Mouse (Mus musculus) brain, embryonic 14.5 days (tissue): ENCODE data around the gene Zbtb9. TPM values are rescaled to one million over a fixed set of nuclear protein-coding genes. Genes with fewer than 3 reads are reported as not detected.

ENCODE experiments used
- DNase-seq: peaks from one replicate; pipeline ENCODE4 v3.0.0-alpha.2; 2011; ENCODE audit warnings: low read depth
- CTCF ChIP-seq: fragments of 200-500 bp; IDR thresholded peaks from 2 replicates; pipeline ENCODE4 v1.5.1; 2012; ENCODE audit warnings: inconsistent platforms, mild to moderate bottlenecking, moderate library complexity, borderline replicate concordance; ENCODE audit not compliant: insufficient read depth, insufficient read length; ENCODE audit errors: extremely low read depth
- POLR2A ChIP-seq: fragments of 200-500 bp; IDR thresholded peaks from 2 replicates; pipeline ENCODE4 v1.6.1; 2012; ENCODE audit warnings: mild to moderate bottlenecking, inconsistent platforms, borderline replicate concordance; ENCODE audit not compliant: poor library complexity, insufficient read depth, insufficient read length, severe bottlenecking; ENCODE audit errors: extremely low read depth
- polyA plus RNA-seq: library from polyadenylated mRNA; depleted of rRNA; stranded (reverse); fragments of >200 nt; gene quantifications from 2 replicates; pipeline ENCODE4 v1.2.3, GENCODE M21; 2012

The Zbtb9 gene
- polyA plus RNA-seq, 1 experiment, result 22.9 TPM

DNA sequence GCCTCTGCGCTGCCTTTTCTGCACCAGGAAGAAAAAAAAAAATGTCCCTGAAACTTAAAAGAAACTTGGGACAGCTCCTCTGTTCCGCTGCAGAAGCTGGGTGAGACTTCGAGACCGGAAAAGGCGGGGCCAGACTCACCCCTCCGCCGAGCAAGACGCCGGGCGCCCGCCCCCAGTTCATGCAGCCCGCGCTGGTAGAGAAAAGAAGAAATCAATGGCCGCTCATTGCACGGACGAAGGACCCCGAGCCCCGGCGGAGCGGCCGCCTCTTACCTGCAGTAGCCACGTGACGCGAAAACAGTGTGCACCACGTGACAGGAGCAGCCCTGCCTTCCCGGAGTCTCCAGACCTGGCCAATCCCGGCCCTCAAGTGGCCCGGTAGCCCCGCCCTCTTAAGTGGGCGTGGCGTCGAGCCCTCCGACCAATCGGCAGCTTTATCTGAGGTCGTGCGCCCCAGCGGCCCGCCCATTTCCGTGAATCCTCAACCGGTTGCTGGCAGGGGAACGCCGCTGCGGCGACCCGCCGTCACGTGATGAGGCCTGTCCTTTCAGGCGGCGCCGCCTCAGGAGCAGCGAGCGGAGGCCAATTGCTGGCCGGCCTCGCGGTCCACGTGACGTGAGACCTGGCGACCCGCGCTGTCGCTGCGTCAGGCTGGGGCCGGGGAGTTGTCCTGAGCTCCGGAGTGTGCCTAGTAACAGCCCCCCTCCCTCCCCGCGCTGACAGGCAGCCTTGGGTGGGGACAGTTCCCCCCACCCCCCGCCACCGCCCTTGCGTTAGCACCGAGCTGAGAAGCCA, 33.6 kb upstream of the Zbtb9 start, which contains the start of gene Cuta:
Cuta (minus strand) TSS at position 392 of the 795 bp plus-strand sequence.
- no peak for TF ChIP-seq CTCF
- TF ChIP-seq POLR2A, result peak; percentile 75
- peak; percentile 100 for DNase-seq

DNA sequence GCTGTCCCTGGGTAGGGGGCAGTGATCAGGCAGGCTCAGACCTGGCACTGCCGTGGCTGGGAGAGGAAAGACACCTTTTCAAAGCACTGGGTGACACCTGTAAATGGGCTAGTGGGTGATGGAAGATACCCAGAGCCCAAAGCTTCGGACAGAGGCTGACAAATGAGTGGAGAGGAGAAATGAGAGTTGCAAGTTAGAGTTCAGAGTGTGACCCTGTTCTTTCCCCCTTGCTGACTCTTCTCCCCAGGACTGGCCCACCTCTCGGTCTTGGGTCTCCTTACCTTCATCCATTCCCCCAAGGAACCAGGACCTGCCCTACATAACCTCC, 33.0 kb upstream of the Zbtb9 start:
- TF ChIP-seq CTCF, result no peak
- no peak for TF ChIP-seq POLR2A

DNA sequence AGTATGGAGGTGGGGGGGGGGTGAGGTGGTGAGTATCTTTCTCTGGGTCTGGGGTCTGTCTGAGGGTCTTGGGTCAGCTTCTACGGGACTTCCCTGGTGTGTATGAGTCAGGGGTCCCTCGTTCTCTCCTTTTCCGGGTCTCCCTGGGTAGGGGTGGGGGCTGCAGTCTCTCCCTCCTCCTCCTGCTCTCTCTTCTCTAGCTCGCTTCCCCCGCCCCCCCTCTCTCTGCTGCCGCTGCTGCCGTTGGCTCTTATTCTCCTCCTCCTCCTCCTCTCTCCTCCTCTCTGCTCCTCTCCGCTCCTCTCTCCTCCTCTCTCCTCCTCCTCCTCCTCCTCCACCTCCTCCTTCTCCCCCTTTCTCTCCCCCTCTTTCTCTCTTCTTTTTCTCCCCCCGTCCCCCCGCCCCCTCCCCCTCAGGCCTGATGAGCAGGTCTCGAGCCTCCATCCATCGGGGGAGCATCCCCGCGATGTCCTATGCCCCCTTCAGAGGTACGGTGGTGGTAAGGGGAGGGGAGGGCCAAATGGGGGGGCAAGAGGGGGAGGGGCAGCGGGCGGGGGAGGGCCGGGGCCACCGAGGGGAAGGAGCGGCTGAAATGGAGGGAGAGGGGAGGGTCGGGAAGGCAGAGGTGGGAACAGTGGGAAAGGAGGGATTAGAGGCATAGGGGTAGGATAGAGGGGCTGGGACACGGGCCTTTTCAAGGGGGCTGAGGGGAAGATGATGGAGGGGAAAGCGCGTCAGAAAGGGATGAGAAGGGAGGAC, 31.8 kb upstream of the Zbtb9 start, which contains the start of gene Syngap1:
Syngap1 (plus strand) TSS at position 223 of the 759 bp plus-strand sequence.
- peak; percentile 92 for DNase-seq
- TF ChIP-seq POLR2A (peak; percentile 5; the same call in 1 of the 2 replicates), CTCF (no peak)

More for the DNA sequence above, 33.0 kb upstream of the Zbtb9 start:
- no peak for DNase-seq

DNA sequence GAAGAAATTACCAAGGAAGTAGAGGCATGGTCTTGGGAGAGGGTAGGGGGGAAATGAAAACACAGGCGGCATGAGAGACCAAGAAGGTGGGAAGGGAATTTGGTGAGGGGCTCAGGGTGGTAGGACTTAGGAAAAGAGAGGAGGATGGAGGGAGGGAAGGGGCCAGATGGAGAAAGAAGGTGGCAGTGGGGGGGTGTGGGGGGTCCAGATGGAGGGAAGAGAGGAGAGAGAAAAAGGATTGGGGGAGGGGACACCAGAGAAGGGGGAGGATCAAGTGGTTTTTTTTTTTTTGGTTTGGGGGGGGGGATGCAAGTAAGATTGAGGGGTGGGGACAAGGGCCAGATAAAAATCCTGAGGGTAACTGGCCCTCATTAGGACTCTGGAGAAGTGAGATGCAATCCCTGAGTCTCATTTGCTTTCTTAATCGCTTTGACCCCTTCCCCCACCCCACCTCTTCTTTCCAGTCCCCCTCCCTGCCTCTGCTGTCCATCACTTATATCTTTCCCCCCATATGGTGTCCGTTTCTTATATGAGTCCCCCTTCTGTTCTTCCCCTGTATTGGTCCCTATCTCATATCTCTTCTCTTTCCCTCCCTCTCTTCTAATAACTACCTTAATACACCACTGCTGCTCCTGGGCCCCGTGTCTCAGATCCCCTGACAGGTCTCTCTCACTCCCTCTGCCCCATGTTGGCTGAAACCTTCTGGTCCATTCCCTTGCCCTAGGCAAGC, 31.0 kb upstream of the Zbtb9 start:
- DNase-seq, result peak; percentile 59
- no peak for TF ChIP-seq CTCF
- TF ChIP-seq POLR2A, result no peak; the same call in 1 of the 2 replicates

DNA sequence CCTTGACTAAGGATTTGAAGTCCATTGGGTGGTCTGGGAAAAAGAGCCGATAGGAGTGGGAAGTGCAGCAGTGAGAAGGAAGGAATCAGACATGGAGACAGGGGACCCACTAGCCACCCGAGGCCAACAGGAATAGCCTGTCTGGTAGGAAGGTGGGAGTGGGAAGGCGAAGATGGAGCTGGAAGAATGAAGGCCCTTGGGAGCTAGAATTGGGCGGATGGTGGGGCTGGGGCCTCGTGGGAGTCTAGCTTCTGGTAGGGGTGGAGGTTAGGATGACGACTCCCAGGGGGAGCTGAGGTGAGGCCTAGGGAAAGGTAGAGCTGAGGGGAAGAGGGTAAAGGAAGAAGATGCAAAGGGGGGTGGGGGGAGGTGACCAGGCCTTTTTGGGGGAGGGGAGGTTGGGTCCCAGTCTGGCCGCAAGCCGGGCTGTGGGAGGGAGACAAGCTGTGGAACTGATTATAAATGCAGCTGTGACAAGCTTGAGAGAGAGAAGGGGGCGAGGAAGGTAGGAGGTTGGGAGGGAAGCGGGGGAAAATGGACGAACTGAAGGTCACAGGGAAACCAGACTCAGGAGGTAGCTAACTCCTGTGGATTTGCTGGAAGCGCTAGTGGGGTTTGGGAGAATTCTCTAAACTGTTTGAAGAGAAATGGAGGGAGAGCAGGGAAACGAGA, 27.0 kb upstream of the Zbtb9 start:
- DNase-seq, result no peak
- TF ChIP-seq POLR2A (no peak), CTCF (no peak)

DNA sequence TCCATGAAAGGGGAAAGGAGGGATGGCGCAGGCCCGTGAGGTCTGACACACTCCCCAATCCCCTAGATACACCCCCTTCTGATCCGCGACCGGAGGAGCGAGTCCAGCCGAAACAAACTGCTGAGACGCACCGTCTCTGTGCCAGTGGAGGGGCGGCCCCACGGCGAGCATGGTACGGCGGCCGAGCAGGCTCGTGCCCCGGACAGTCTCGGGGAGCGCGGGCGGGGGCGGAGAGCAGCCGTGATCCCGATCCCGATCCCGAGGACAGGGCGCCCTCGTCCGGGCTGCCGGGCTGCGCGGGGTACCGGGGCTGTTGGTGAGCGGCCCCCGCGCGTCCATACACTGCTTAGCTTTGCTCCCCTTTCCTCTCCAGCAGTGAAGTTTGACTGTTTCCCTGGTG, 26.4 kb upstream of the Zbtb9 start:
- DNase-seq, result peak; percentile 75
- TF ChIP-seq POLR2A (no peak), CTCF (no peak)

DNA sequence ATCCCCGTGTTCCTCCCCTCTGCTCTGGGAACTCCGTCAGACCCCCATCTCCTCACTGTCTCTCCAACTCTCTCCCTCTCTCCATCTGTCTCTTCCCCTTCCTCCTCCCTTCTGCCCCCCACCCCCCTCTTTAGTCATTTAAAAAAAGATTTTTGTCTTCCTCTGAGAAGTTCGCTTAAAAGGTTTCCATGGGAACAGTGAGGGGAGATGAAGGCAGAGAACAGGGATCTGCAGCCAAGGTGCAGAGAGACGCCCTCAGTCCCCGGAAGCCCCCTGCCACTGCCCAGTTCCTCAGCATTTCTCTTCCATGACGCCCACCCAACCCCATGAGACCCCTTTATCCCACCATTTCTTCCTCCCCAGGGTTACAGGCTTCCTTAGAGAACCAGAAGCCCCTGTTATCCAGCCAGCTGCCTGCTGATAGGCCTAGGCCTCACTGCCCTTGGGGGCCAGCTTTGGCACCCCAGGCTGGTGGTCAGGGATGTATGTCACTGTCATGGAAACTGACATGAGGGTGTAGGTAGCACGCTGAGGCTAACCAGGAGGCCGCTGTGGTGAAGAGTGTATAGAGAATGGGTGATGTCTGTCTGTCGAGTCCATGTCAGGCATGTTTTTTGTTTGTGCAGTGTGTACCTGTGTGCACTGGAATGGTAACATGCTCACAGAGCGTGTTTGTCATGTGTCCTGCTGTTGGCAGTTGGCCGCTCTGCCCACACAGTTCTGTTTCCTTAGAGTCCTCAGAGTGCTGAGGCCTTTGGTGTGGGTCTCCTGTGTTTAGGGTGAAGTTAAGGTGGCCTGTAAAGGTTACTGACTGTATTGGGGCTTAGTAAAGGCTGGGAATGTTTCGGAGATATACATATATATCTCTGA, 25.5 kb upstream of the Zbtb9 start:
- DNase-seq, result peak; percentile 72
- no peak for TF ChIP-seq POLR2A
- no peak for TF ChIP-seq CTCF

DNA sequence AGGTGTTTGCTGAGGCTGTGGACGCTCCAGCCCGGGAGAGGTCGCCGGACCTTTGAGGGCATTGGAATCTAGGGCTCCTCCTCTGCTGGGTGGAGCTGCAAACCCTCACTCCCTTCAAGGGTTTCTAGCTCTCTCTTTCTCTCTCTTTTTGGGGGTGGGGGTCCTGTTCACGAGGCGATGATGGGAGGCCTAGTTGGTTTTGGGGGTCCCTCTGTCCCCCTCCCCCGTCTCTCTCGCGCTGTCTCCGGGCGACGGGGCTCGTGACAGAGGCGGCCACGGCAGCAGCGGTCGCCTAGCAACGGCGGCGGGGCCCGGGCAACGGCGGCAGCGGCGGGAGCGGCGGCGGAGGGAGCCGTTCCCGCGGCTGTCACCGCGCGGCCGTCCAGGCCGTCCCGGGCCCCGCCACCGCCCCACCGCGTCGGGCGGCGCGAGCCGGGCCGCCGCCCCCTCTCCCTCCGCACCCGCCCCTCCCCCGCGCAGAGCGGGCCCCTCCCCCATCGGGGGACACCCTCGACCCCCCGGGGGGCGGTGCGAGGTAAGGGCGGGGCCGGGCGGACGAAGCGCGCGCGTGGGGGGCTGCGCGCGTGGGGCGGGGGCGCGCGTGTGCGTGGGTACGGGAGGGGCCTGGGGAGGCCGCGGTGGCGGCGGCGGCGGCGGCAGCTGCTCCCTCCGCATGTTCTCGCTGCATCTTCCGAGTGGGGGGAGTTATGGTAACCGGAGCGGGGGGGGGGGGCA, 24.5 kb upstream of the Zbtb9 start:
- TF ChIP-seq POLR2A, result no peak
- TF ChIP-seq CTCF, result no peak
- peak; percentile 66 for DNase-seq

DNA sequence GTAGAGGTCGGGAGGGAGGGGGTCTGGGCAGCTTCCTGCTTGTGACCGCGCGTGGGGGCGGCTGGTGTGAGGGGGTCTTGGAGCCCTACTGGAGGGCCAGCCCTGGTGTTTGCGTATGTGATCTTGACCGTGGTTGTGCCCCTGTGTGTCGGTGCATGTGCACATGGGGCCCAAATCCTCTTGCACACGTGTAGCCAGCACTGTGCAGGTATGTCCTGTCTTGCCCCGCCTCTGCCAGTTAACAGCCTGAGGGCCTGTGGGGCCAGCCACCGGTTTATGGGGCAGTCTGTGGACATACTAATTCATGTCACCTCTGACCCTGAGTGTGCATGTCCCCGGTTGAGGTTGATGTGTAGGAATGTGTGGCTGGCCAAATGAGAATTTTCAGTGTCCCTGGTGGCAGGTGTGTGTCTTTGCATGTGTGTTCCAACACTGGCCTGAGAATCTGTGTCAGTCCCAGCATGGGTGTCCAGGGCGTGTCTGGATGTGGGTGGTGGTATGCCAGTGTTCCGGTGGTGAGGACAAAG, 23.9 kb upstream of the Zbtb9 start:
- peak; percentile 43; the same call in 1 of the 2 replicates for TF ChIP-seq CTCF
- no peak for TF ChIP-seq POLR2A
- DNase-seq, result no peak
